Mouse (Mus musculus) CH12.LX (cell line): ENCODE data around the gene Prodh2. TPM values are rescaled to one million over a fixed set of nuclear protein-coding genes. Genes with fewer than 3 reads are reported as not detected.
"Not testable (repeated sequence)": the region's sequence is repeated elsewhere in the genome, so short reads cannot be mapped to it uniquely, and the experiment has no call there.

ENCODE experiments used
- DNase-seq: peaks from one replicate; pipeline ENCODE4 v3.0.0-alpha.2; 2013; ENCODE audit errors: extremely low read depth
- H3K27ac ChIP-seq: 2 replicates; pipeline ENCODE4 v1.5.1; 2012; ENCODE audit warnings: low read depth, mild to moderate bottlenecking, control low read depth, moderate library complexity; ENCODE audit not compliant: insufficient read depth
- H3K27me3 ChIP-seq: replicated peaks from 2 replicates; pipeline ENCODE3; 2012; ENCODE audit warnings: inconsistent platforms
- H3K36me3 ChIP-seq, 2 experiments: replicated peaks in 1 of 2; 2 replicates each; pipeline versions ENCODE3 to v1.6.1; 2012; ENCODE audit warnings: inconsistent platforms in 1 of 2, low read length in 1 of 2, mild to moderate bottlenecking in 1 of 2, mixed read lengths in 1 of 2, moderate library complexity in 1 of 2; ENCODE audit not compliant: control insufficient read depth in 1 of 2, insufficient read depth in 1 of 2
- H3K4me1 ChIP-seq, 2 experiments: 2 replicates each; pipeline ENCODE4 v1.6.1; 2012; ENCODE audit warnings: inconsistent platforms in 1 of 2, moderate library complexity in 1 of 2; ENCODE audit not compliant: insufficient read depth in 2 of 2, control insufficient read depth in 1 of 2
- H3K4me2 ChIP-seq: 2 replicates; pipeline ENCODE4 v1.6.1; 2012; ENCODE audit warnings: low read depth, mild to moderate bottlenecking, control low read depth; ENCODE audit not compliant: poor library complexity, insufficient read depth, severe bottlenecking
- H3K4me3 ChIP-seq, 3 experiments: fragments of 150-350 bp in 1 of 3; sonication (generic) in 1 of 3; replicated peaks in 1 of 3; 2 replicates each; pipeline versions ENCODE3 to v1.5.1; 2011 to 2012; ENCODE audit warnings: low read depth in 2 of 3, low read length in 2 of 3, mild to moderate bottlenecking in 2 of 3, moderate library complexity in 2 of 3, control low read depth in 1 of 3, improper control_type of control experiment in 1 of 3, inconsistent platforms in 1 of 3, mixed read lengths in 1 of 3; ENCODE audit not compliant: poor library complexity in 1 of 3
- H3K79me2 ChIP-seq: replicated peaks from 2 replicates; pipeline ENCODE4 v1.6.1; 2012; ENCODE audit warnings: mild to moderate bottlenecking, moderate library complexity; ENCODE audit not compliant: control insufficient read depth, poor library complexity, insufficient read depth, severe bottlenecking; ENCODE audit errors: extremely low read depth
- H3K9ac ChIP-seq: 2 replicates; pipeline ENCODE4 v1.6.1; 2012; ENCODE audit warnings: low read depth, mild to moderate bottlenecking, control low read depth, moderate library complexity; ENCODE audit not compliant: insufficient read depth
- H3K9me3 ChIP-seq: replicated peaks from 2 replicates; pipeline ENCODE3; 2012; ENCODE audit warnings: low read length, inconsistent platforms, mixed read lengths
- CHD1 ChIP-seq: IDR thresholded peaks from 2 replicates; pipeline ENCODE4 v1.6.1; 2012; ENCODE audit warnings: low read depth, low read length, improper control_type of control experiment, inconsistent platforms
- CTCF ChIP-seq, 2 experiments: IDR thresholded peaks in 1 of 2; conservative IDR thresholded peaks in 1 of 2; 2 replicates each; pipeline ENCODE4 v1.5.1; 2011 to 2012; ENCODE audit warnings: low read depth in 2 of 2, low read length in 2 of 2, improper control_type of control experiment in 1 of 2, inconsistent platforms in 1 of 2, mild to moderate bottlenecking in 1 of 2, moderate library complexity in 1 of 2
- EP300 ChIP-seq: IDR thresholded peaks from 2 replicates; pipeline ENCODE4 v1.6.1; 2011; ENCODE audit warnings: low read length, improper control_type of control experiment
- MEF2A ChIP-seq: IDR thresholded peaks from 2 replicates; pipeline ENCODE4 v1.6.1; 2014; ENCODE audit warnings: low read depth, mild to moderate bottlenecking, inconsistent platforms, low read length, improper control_type of control experiment, borderline replicate concordance
- RAD21 ChIP-seq: IDR thresholded peaks from 2 replicates; pipeline ENCODE4 v1.6.1; 2011; ENCODE audit warnings: low read depth, mild to moderate bottlenecking, low read length, improper control_type of control experiment, moderate library complexity
- SMC3 ChIP-seq: IDR thresholded peaks from 2 replicates; pipeline ENCODE4 v1.6.1; 2011; ENCODE audit warnings: low read depth, low read length, improper control_type of control experiment
- ZKSCAN1 ChIP-seq: IDR thresholded peaks from 2 replicates; pipeline ENCODE4 v1.6.1; 2012; ENCODE audit warnings: low read depth, inconsistent platforms, low read length, improper control_type of control experiment, borderline replicate concordance
- ZNF384 ChIP-seq: IDR thresholded peaks from 2 replicates; pipeline ENCODE4 v1.6.1; 2012; ENCODE audit warnings: low read depth, low read length, improper control_type of control experiment, inconsistent platforms
- dilution Hi-C: fragments of 300-500 bp; cut with MboI; formaldehyde crosslinking; loops from 2 replicates; pipeline ENCODE4 v1.14.3; 2020; ENCODE audit warnings: low sequenced_read_pairs; ENCODE audit not compliant: extremely low pct_unique_long_range_greater_than_20kb, extremely low pct_ligation_motif_present
- in situ Hi-C: fragments of 300-500 bp; cut with MboI; formaldehyde crosslinking; loops from 3 replicates; pipeline ENCODE4 v1.14.3; 2019; ENCODE audit warnings: low sequenced_read_pairs, low pct_ligation_motif_present, low pct_unique_long_range_greater_than_20kb, mixed read lengths
- polyA plus RNA-seq: library from polyadenylated mRNA; unstranded; fragments of >175 nt; gene quantifications from 2 replicates; pipeline ENCODE4 v1.2.1, GENCODE M21; 2012; ENCODE audit warnings: low read depth; ENCODE audit not compliant: insufficient read length
- total RNA-seq, 2 experiments: library from RNA; depleted of rRNA; stranded (reverse); fragments of 300-350 nt in 1 of 2; fragments of >200 nt in 1 of 2; gene quantifications; 2 replicates each; pipeline ENCODE4 v1.2.3; 2012 to 2014

Prodh2 gene
- total and polyA plus RNA-seq, 3 experiments = not detected

GRCm38 (mm10) chr7:30490957-30491307 is 2.5 kb upstream of the Prodh2 start:
- TF ChIP-seq CHD1 = no peak
- TF ChIP-seq MEF2A = no peak
- peak; percentile 14 for TF ChIP-seq SMC3
- no peak for TF ChIP-seq EP300
- TF ChIP-seq CTCF (conservative IDR thresholded peaks at IDR 0.05 in 1 of 2, IDR thresholded peaks at IDR 0.05 in 1 of 2; ENCODE audit: low read depth in 2 of 2, low read length in 2 of 2) = peak in 1 of 2 experiments; percentile 32; a peak in 1 of 4 replicates
- no peak for TF ChIP-seq ZKSCAN1
- in situ Hi-C loops = loop anchor here (10.0 kb wide), 1 partner anchor 46 kb away; the partner anchor contains the start of gene Aplp1
- Histone ChIP-seq H3K9me3 (peaks cover 14% of the 10 kb centered on the region), H3K4me1 (no peaks in the 10 kb centered on the region), H3K4me2 (no peak overlapping the region), H3K36me3 (no peaks in the 10 kb centered on the region), H3K4me3 (no peak overlapping the region), H3K9ac (no peak overlapping the region), H3K79me2 (no peaks in the 10 kb centered on the region; the same call in 1 of the 2 replicates), H3K27ac (no peak overlapping the region), H3K27me3 (peaks cover 69% of the 10 kb centered on the region)
- DNase-seq = no peak
- dilution Hi-C loops = no loop called here

GRCm38 (mm10) chr7:30492765-30493164 is 657 bp upstream of the Prodh2 start:
- dilution Hi-C loops = no loop called here
- in situ Hi-C loops = loop anchor here (10.0 kb wide), 1 partner anchor 48 kb away; the partner anchor contains the start of gene Aplp1

DNA sequence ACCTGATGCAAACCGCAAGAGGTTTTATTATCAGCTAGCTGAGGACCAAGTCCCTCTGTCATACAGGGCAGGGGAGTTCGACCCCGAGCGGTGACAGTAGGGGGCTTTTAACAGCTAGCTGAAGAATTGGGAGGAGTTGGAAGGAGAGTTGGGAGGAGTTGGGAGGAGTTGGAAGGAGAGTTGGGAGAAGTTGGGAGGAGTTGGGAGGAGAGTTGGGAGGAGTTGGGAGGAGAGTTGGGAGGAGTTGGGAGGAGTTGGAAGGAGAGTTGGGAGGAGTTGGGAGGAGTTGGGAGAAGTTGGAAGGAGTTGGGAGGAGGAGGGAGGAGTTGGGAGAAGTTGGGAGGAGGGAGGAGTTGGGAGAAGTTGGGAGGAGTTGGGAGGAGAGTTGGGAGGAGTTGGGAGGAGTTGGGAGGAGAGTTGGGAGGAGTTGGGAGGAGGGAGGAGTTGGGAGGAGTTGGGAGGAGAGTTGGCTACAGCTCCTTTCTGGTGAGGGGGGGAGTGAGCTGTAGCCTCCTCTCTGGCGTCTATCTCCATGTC is 2.2 kb downstream of the Prodh2 start:
- H3K79me2 ChIP-seq, DNase-seq, H3K4me2 ChIP-seq, H3K36me3 ChIP-seq, H3K27ac ChIP-seq, H3K4me1 ChIP-seq, H3K9me3 ChIP-seq, H3K4me3 ChIP-seq, dilution Hi-C loops, H3K9ac ChIP-seq: not testable (repeated sequence)
- peaks cover 42% of the 10 kb centered on the region for H3K27me3 ChIP-seq
- in situ Hi-C loops = loop anchor here (10.0 kb wide), 1 partner anchor 51 kb away; the partner anchor contains the start of gene Aplp1

More at GRCm38 (mm10) chr7:30492765-30493164, 657 bp upstream of the Prodh2 start:
- H3K4me2 ChIP-seq = no peak overlapping the region
- TF ChIP-seq SMC3 (peak; percentile 60), RAD21 (peak; percentile 52), ZNF384 (no peak), CTCF (conservative IDR thresholded peaks at IDR 0.05 in 1 of 2, IDR thresholded peaks at IDR 0.05 in 1 of 2; ENCODE audit: low read depth in 2 of 2, low read length in 2 of 2) (peak; percentile 76 to 83)
- H3K36me3 ChIP-seq = no peaks in the 10 kb centered on the region
- peak; percentile 73 for DNase-seq
- peaks cover 11% of the 10 kb centered on the region for H3K9me3 ChIP-seq
- no peak overlapping the region for H3K9ac ChIP-seq
- no peak overlapping the region for H3K4me3 ChIP-seq
- no peaks in the 10 kb centered on the region; the same call in 1 of the 2 replicates for H3K79me2 ChIP-seq
- peaks cover 55% of the 10 kb centered on the region for H3K27me3 ChIP-seq
- H3K4me1 ChIP-seq = no peaks in the 10 kb centered on the region
- H3K27ac ChIP-seq = no peak overlapping the region
